Mouse (Mus musculus): ENCODE results near the gene Ccdc61.

Ccdc61 gene

DNA sequence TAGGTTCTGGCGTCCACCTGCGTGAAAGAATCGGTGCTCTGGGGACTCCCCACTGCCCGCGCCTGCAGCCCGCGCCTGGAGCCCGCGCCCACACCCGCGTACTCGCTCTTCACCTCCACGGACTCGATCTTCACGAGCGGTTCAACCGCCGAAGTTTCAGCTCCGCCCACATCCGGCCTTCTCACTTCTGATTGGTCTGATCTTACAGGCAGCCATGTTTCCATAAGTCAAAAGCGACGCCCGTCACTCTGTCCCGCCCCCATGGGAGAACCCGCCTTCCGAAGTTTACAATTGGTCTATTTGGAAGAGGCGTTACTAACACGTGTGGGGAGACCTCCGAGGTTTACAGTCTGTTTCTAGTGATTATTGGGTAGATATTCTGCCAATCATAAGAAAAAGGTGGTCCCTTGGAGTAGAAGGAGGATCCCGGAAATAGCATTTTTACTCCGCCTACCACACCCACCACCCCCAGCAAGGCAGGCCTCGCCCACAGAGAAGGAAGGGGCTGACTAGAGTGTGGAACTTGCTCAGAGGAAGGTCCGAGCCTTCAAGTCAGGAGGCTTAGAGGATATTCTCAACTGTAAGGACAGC, at the start of gene Ccdc61:
Gene Ccdc61, minus strand, starts transcription at position 175 of the 591 bp plus-strand sequence.
- peak; percentile 98 for DNase-seq

GRCm38 (mm10) chr7:18959446-18959845, 49.2 kb upstream of the Ccdc61 start:
- peak; percentile 30 for DNase-seq

DNA sequence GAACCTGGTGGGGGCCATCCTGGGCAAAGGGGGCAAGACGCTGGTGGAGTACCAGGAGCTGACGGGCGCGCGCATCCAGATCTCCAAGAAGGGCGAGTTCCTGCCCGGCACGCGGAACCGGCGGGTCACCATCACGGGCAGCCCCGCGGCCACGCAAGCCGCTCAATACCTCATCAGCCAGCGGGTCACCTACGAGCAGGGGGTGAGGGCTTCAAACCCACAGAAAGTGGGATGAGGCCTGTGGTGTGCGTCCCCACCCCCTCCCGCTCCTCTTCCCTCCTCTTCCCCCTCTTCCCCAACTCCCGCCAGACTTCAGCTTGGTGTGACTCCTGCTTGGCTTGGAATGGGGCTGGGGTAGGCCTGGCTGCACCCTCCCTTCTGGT, 48.2 kb upstream of the Ccdc61 start:
- no peak for DNase-seq

GRCm38 (mm10) chr7:18957569-18958383, 47.6 kb upstream of the Ccdc61 start:
- DNase-seq: peak; percentile 78

- peak; percentile 77 for DNase-seq
Measured at GRCm38 (mm10) chr7:18951397-18951796, 41.2 kb upstream of the Ccdc61 start.

- DNase-seq: peak; percentile 73
Measured at GRCm38 (mm10) chr7:18950523-18951315, 40.5 kb upstream of the Ccdc61 start.

- DNase-seq: peak; percentile 93
Measured at GRCm38 (mm10) chr7:18949781-18950522, 39.7 kb upstream of the Ccdc61 start.

DNA sequence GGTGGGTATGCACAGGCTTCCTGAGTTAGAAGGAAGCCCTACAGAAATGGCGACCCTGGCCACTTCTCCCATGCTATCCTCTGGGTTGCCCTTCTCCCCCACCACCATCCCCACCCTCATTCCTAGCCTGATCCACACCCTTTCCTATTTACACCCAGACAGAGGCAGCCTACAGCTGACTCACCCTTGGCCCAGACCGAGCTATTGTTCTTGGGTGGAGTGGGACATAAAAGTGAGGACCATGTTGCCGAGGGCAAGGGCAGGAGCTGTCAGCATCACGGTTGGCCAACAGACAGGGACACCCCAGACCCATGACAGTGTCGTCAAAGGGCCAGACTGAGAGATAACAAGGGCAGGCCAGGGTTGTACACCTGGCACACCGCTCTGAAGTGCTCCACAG, 37.9 kb upstream of the Ccdc61 start:
- DNase-seq: no peak

DNA sequence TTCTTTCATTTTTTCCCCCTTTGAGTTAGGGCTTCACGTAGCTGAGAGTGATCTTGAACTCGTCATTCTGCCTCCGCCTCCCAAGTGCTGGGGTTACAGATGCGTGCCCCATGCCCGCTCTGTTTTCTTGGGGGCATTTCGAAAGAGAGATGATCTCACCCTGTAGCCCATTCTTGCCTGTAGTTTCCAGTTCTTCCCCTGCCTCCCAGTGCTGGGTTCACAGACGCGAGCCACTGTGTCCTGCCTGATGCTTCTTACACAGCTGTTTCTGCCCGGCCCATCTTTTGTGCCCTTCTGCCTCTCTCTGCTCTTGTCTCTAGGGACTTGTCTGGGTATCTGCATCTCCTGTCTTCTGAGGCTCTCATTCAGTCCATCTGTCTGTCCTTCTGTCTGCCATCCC, 32.6 kb upstream of the Ccdc61 start:
- no peak for DNase-seq

DNA sequence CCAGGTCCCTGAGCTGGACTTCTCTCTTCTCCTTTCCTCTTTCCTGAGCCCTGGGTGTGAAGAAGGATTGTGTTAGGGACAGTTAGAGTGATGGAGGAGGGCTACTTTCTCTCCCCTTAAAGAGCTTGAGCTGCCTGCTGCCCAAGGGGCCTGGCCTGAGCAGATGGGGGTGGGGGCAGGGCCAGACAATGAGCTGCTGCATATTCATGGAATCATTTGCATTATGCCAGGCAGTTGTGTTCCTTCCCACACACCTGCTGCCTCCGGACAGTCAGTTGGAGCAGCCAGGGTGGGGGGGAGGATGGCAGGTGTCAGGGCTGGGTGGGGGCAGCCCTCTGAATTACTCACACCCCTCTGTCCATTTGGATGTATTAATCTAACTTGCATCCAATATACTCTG, 32.2 kb upstream of the Ccdc61 start:
- peak; percentile 58 for DNase-seq

- no peak for DNase-seq
Measured at GRCm38 (mm10) chr7:18927759-18928158, 17.5 kb upstream of the Ccdc61 start.

GRCm38 (mm10) chr7:18926911-18927310, 16.7 kb upstream of the Ccdc61 start:
- peak; percentile 5 for DNase-seq

GRCm38 (mm10) chr7:18926041-18926790, 16.0 kb upstream of the Ccdc61 start:
- peak; percentile 57 for DNase-seq

DNA sequence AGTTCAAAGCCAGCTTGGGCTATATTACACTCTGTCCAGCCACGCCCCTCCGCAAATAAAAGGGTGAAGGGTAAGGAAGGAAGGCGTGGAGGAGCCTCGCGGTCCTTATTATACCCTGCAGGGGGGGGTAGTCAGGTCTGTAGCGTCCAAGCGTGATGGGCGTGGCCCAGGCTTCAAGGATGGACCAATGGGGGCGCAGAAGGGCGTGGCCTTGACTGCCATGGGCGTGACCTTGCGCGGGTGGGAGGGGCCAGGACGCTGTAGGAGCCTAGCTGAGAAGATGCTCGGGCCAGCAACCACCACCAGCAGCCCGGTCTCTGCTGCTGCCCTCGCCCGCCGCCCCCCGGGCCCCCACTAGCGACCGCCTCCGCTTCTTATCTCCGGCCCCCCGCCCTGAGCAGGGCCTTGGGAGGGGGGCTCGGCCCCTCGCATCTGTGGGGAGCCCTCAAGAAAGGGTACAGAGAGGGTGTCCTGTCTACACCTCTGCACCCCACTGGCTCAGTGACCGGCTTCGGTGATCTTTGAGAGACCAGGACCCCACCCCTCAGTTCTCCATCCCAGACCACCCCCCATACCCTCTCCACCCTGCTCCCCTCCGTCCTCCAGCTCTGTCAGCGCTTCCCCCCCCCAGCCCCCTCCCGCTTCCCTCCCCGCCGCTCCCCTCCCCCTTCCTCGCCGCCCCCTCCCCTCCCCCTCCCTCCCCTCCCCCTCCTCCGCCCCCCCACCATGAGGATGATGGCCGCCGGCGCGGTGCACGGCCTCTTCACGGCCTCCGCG, 15.1 kb upstream of the Ccdc61 start, which contains the start of gene Nova2:
Gene Nova2, plus strand, starts transcription at position 727 of the 777 bp plus-strand sequence.
- peak; percentile 96 for DNase-seq

DNA sequence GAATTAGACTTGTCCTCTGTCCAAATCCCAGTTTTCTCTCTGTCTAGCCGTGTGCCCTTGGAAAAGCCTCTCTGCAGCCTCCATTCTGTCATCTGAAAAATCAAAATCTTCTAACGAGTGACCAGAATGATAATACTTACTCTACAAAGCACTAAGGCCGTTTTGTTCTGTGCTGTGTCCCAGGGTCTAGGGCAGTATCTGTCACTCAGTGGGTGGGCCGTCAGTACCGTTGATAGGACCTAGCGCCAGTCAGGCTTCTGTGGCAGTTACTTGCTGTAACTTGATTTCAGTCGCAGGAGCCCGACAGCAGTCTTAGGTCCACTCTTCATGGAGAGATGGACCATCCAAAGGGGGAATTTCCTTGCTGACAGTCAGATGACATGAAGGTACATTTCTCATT, 14.1 kb upstream of the Ccdc61 start:
- DNase-seq: peak; percentile 56

DNA sequence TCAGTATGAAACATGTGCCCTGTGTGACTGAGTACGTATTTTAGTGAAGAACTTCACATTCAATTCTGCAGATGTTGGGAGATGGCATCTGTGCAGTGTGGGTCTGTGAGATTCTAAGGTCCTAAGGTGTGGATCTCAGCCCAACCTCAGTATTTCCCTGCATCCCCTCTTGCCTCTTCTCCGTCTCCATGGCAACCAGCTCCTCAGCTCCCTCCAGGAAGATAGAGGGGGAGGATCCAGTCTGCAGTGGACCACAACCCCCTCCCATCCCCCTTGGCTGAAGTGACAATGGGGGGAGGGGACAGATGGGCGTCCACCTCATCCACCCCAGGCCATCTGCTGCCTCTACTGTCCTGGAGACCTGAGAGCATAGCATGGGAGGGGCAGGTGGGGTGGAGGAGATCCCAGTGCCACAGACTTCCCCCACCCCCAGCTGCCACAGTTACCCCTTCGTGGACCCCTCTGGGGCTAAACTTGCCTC, 13.5 kb upstream of the Ccdc61 start:
- peak; percentile 79 for DNase-seq

- no peak for DNase-seq
Measured at GRCm38 (mm10) chr7:18923267-18923666, 13.1 kb upstream of the Ccdc61 start.

GRCm38 (mm10) chr7:18922807-18923206, 12.6 kb upstream of the Ccdc61 start:
- DNase-seq: peak; percentile 41

DNA sequence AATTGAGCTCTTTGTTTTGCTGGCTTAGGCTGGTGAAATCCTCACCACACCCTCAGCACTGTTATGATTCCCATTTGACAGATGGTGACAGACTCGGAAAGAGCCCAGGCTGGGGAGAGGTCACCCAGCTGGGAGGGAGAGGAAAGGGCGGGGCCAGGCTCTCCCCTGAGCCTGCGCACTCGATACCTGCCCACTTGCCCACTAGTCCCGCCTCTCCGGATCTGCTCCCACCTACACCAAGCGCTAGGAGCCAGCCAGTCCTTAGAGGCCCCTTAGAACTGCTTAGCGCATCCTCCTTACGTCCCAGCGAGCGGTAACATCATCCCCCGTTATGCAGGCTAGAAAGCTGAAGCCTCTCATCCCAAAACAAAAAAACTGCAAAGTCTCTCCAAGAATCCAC, 10.9 kb upstream of the Ccdc61 start:
- peak; percentile 71 for DNase-seq

- no peak for DNase-seq
Measured at GRCm38 (mm10) chr7:18917931-18918330, 7.7 kb upstream of the Ccdc61 start.

DNA sequence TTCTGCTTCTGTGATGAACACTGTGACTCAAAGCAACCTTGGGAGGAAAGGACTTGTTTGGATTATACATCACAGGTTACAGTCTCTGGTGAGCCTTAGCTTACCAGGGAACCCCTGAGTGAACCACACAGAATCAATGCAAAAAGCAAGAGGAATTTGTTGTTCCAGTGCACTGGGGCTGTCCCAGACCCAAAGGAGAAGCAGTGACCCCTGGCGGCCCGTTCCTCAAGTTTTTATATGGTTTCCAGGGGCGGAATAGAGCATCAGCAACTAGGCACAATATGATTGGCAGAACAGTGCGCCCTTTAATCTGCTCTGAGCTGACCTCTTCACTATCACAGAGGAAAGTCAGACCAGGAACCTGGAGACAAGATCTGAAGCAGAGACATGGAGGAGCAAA, 6.0 kb upstream of the Ccdc61 start:
- no peak for DNase-seq
